Mouse (Mus musculus) heart, embryonic 14.5 days (tissue): ENCODE results near the gene Lin7b. TPM values are rescaled to one million over a fixed set of nuclear protein-coding genes. Genes with fewer than 3 reads are reported as not detected.
"Not testable (repeated sequence)": the region's sequence is repeated elsewhere in the genome, so short reads cannot be mapped to it uniquely, and the experiment has no call there.

Source experiments
- ATAC-seq: fragments of 200-750 bp; cut with Nextera tagmentation; 2 replicates; pipeline ENCODE4 v1.8.0; 2017; ENCODE audit warnings: low read depth, moderate TSS enrichment; ENCODE audit not compliant: insufficient number of reproducible peaks, insufficient read depth, low FRiP score
- H3K27ac ChIP-seq, 2 experiments: fragments of 200-500 bp in 1 of 2; fragments of 300-500 bp in 1 of 2; sonication (generic) in 1 of 2; replicated peaks in 1 of 2; 2 replicates each; pipeline ENCODE4 v1.5.1; 2012 to 2014; ENCODE audit warnings: low read depth in 2 of 2, low read length in 2 of 2, control low read depth in 1 of 2, mild to moderate bottlenecking in 1 of 2, mixed read lengths in 1 of 2; ENCODE audit not compliant: control insufficient read depth in 1 of 2, insufficient read depth in 1 of 2
- H3K27me3 ChIP-seq: fragments of 300-500 bp; sonication (generic); 2 replicates; pipeline ENCODE4 v1.6.1; 2014; ENCODE audit warnings: mild to moderate bottlenecking, low read length, control low read depth; ENCODE audit not compliant: control insufficient read depth, insufficient read depth
- H3K36me3 ChIP-seq: fragments of 300-500 bp; sonication (generic); 2 replicates; pipeline ENCODE4 v1.6.1; 2014; ENCODE audit warnings: mild to moderate bottlenecking, control low read depth, low read length, mixed read lengths; ENCODE audit not compliant: control insufficient read depth, insufficient read depth
- H3K4me1 ChIP-seq, 2 experiments: fragments of 200-500 bp in 1 of 2; fragments of 300-500 bp in 1 of 2; sonication (generic) in 1 of 2; 2 replicates each; pipeline ENCODE4 v1.6.1; 2012 to 2014; ENCODE audit warnings: low read length in 2 of 2, control low read depth in 1 of 2, mixed read lengths in 1 of 2; ENCODE audit not compliant: control insufficient read depth in 2 of 2, insufficient read depth in 2 of 2
- H3K4me2 ChIP-seq: fragments of 300-500 bp; sonication (generic); 2 replicates; pipeline ENCODE4 v1.6.1; 2014; ENCODE audit warnings: mild to moderate bottlenecking, low read length
- H3K4me3 ChIP-seq, 2 experiments: fragments of 200-500 bp in 1 of 2; fragments of 300-500 bp in 1 of 2; sonication (generic) in 1 of 2; 2 replicates each; pipeline ENCODE4 v1.5.1; 2012 to 2014; ENCODE audit warnings: low read length in 2 of 2, mild to moderate bottlenecking in 2 of 2, control low read depth in 1 of 2, low read depth in 1 of 2, moderate library complexity in 1 of 2; ENCODE audit not compliant: control insufficient read depth in 1 of 2, insufficient read depth in 1 of 2
- H3K9ac ChIP-seq: fragments of 300-500 bp; sonication (generic); 2 replicates; pipeline ENCODE4 v1.6.1; 2014; ENCODE audit warnings: mild to moderate bottlenecking, low read length
- H3K9me3 ChIP-seq: fragments of 300-500 bp; sonication (generic); 2 replicates; pipeline ENCODE4 v1.6.1; 2016; ENCODE audit warnings: low read length, control low read depth; ENCODE audit not compliant: control insufficient read depth
- WGBS: fragments of 180-500 bp; shearing (Covaris S2); extraction: QIAGEN DNeasy Blood & Tissue Kit; methylation state at CpG from one replicate; pipeline ENCODE4 v1.1.7; 2014; 5-methylcytosine and 5-hydroxymethylcytosine counted together
- polyA plus RNA-seq: library from polyadenylated mRNA; unstranded; fragments of >200 nt; fragmentation: Nextera tagmentation; extraction: Ambion mirVana; gene quantifications from 2 replicates; pipeline ENCODE4 v1.2.1, GENCODE M21; 2014

Lin7b gene
- polyA plus RNA-seq, 1 experiment from 2014 or later = 1.0 TPM

GRCm38 (mm10) chr7:45403532-45404261, 33.3 kb upstream of the Lin7b start:
- Histone ChIP-seq H3K9ac (no peak overlapping the region), H3K27me3 (peaks cover 32% of the 10 kb centered on the region), H3K4me3 (no peak overlapping the region), H3K4me1 (peaks cover 5 to 7% of the 10 kb centered on the region in 2 experiments; a peak in 2 of 4 replicates), H3K9me3 (no peaks in the 10 kb centered on the region), H3K36me3 (no peaks in the 10 kb centered on the region), H3K27ac (no peak overlapping the region), H3K4me2 (no peak overlapping the region)
- WGBS = 43% methylated on average over 6 of the region's 6 CpGs
- ATAC-seq = no peak

- Histone ChIP-seq H3K4me2 (no peak overlapping the region), H3K4me3 (no peak overlapping the region), H3K36me3 (no peaks in the 10 kb centered on the region), H3K27ac (no peak overlapping the region), H3K9ac (no peak overlapping the region), H3K27me3 (peaks cover 13% of the 10 kb centered on the region), H3K9me3 (no peaks in the 10 kb centered on the region), H3K4me1 (peaks cover 4 to 7% of the 10 kb centered on the region in 2 experiments; a peak in 2 of 4 replicates)
- no peak for ATAC-seq
- WGBS = 70% methylated on average over 10 of the region's 10 CpGs
Measured at GRCm38 (mm10) chr7:45401521-45402085, 31.2 kb upstream of the Lin7b start.

GRCm38 (mm10) chr7:45396787-45397186, 26.4 kb upstream of the Lin7b start:
- 85% methylated on average over 2 of the region's 2 CpGs for WGBS
- no peak overlapping the region for H3K9ac ChIP-seq
- no peak for ATAC-seq

GRCm38 (mm10) chr7:45396337-45396775, 26.0 kb upstream of the Lin7b start:
- 4% methylated on average over 3 of the region's 3 CpGs for WGBS
- not testable (repeated sequence) for H3K9ac ChIP-seq, ATAC-seq, H3K9me3 ChIP-seq, H3K27me3 ChIP-seq
- Histone ChIP-seq H3K36me3 (peaks cover 23% of the 10 kb centered on the region), H3K4me2 (peak overlapping the region; percentile 70), H3K27ac (peak overlapping the region; percentile 74 to 82; a peak in 3 of 4 replicates), H3K4me1 (peaks cover 7 to 20% of the 10 kb centered on the region in 2 experiments), H3K4me3 (peak overlapping the region; percentile 50 to 63)

More at GRCm38 (mm10) chr7:45396787-45397186, 26.4 kb upstream of the Lin7b start:
- Histone ChIP-seq H3K4me1 (peaks cover 7 to 20% of the 10 kb centered on the region in 2 experiments), H3K4me2 (no peak overlapping the region), H3K27ac (no peak overlapping the region), H3K27me3 (no peaks in the 10 kb centered on the region), H3K9me3 (no peaks in the 10 kb centered on the region), H3K4me3 (no peak overlapping the region), H3K36me3 (peaks cover 18% of the 10 kb centered on the region)

GRCm38 (mm10) chr7:45395578-45396336, 25.4 kb upstream of the Lin7b start, which contains the start of gene Snrnp70:
Snrnp70 (minus strand) TSS chr7:45395742.
- peak within 1 kb of the TSS; percentile 90 for H3K9ac ChIP-seq
- H3K4me2 ChIP-seq = peak within 1 kb of the TSS; percentile 88
- H3K9me3 ChIP-seq = no peaks in the 10 kb centered on the region
- no peaks in the 10 kb centered on the region for H3K27me3 ChIP-seq
- H3K27ac ChIP-seq = peak within 1 kb of the TSS; percentile 95
- under 1% methylated on average over 60 of the region's 60 CpGs for WGBS
- H3K4me1 ChIP-seq = peaks cover 7 to 20% of the 10 kb centered on the region in 2 experiments
- peak; percentile 97 for ATAC-seq
- H3K36me3 ChIP-seq = peaks cover 28% of the 10 kb centered on the region
- peak within 1 kb of the TSS; percentile 63 to 80 for H3K4me3 ChIP-seq

GRCm38 (mm10) chr7:45395129-45395541, 24.8 kb upstream of the Lin7b start:
- WGBS = 1% methylated on average over 18 of the region's 20 CpGs
- Histone ChIP-seq H3K4me3 (peak overlapping the region; percentile 63 to 80), H3K4me2 (peak overlapping the region; percentile 88), H3K27ac (peak overlapping the region; percentile 95), H3K4me1 (peaks cover 7 to 20% of the 10 kb centered on the region in 2 experiments), H3K27me3 (no peaks in the 10 kb centered on the region), H3K36me3 (peaks cover 34% of the 10 kb centered on the region), H3K9ac (peak overlapping the region; percentile 90), H3K9me3 (no peaks in the 10 kb centered on the region)
- peak; percentile 66 for ATAC-seq

- Histone ChIP-seq H3K4me2 (no peak overlapping the region), H3K9ac (no peak overlapping the region), H3K27me3 (no peaks in the 10 kb centered on the region), H3K9me3 (no peaks in the 10 kb centered on the region), H3K36me3 (peaks cover 100% of the 10 kb centered on the region), H3K4me3 (no peak overlapping the region), H3K4me1 (peaks cover 0 to 8% of the 10 kb centered on the region in 2 experiments; a peak in 1 of 4 replicates), H3K27ac (no peak overlapping the region)
- no peak for ATAC-seq
- 90% methylated on average over 3 of the region's 3 CpGs for WGBS
Measured at GRCm38 (mm10) chr7:45386077-45386476, 15.7 kb upstream of the Lin7b start.
